Mouse (Mus musculus) heart, adult 2 months (tissue): ENCODE results near the gene Papolb. TPM values are rescaled to one million over a fixed set of nuclear protein-coding genes. Genes with fewer than 3 reads are reported as not detected.

Experiments used
- DNase-seq, 2 experiments: peaks; one replicate each; pipeline ENCODE4 v3.0.0; 2021
- H3K27ac ChIP-seq: fragments of 200-600 bp; 2 replicates; pipeline ENCODE4 v1.8.1; 2022
- H3K27me3 ChIP-seq: fragments of 200-500 bp; 2 replicates; pipeline ENCODE4 v1.6.1; 2012; ENCODE audit warnings: mild to moderate bottlenecking, low read length, inconsistent platforms, mixed read lengths; ENCODE audit not compliant: control insufficient read depth, insufficient read depth
- H3K36me3 ChIP-seq: fragments of 200-500 bp; 2 replicates; pipeline ENCODE4 v1.6.1; 2012; ENCODE audit warnings: low read length, inconsistent platforms; ENCODE audit not compliant: control insufficient read depth, insufficient read depth
- H3K4me1 ChIP-seq: fragments of 200-500 bp; 2 replicates; pipeline ENCODE4 v1.6.1; 2011; ENCODE audit warnings: low read length; ENCODE audit not compliant: control insufficient read depth, insufficient read depth
- H3K4me3 ChIP-seq: fragments of 200-600 bp; 2 replicates; pipeline ENCODE4 v1.8.1; 2022
- H3K79me2 ChIP-seq: fragments of 200-500 bp; replicated peaks from 2 replicates; pipeline ENCODE4 v1.6.1; 2012; ENCODE audit warnings: mild to moderate bottlenecking, inconsistent platforms, low read length, moderate library complexity, mixed read lengths; ENCODE audit not compliant: control insufficient read depth, insufficient read depth
- H3K9ac ChIP-seq: fragments of 200-500 bp; 2 replicates; pipeline ENCODE4 v1.6.1; 2012; ENCODE audit warnings: low read depth, mild to moderate bottlenecking, control low read depth, inconsistent platforms, low read length, mixed read lengths
- CTCF ChIP-seq: fragments of 200-600 bp; IDR thresholded peaks from 2 replicates; pipeline ENCODE4 v1.8.1; 2022; ENCODE audit warnings: antibody characterized with exemption, mild to moderate bottlenecking, moderate library complexity
- EP300 ChIP-seq: fragments of 200-500 bp; IDR thresholded peaks from 2 replicates; pipeline ENCODE4 v1.6.1; 2011; ENCODE audit warnings: low read depth, low read length, control low read depth; ENCODE audit not compliant: insufficient read depth
- POLR2A ChIP-seq: fragments of 200-500 bp; IDR thresholded peaks from 2 replicates; pipeline ENCODE4 v1.6.1; 2011; ENCODE audit warnings: mild to moderate bottlenecking, low read depth, low read length, control low read depth; ENCODE audit not compliant: insufficient read depth
- WGBS: fragments of 180-500 bp; shearing (Covaris S2); methylation state at CpG from one replicate; pipeline ENCODE4 v1.1.7; 2018; 5-methylcytosine and 5-hydroxymethylcytosine counted together
- intact Hi-C: fragments of 180-260 bp; cut with DNase I; formaldehyde crosslinking; loops from one replicate; pipeline ENCODE4 v1.15.1; 2025
- polyA plus RNA-seq: library from polyadenylated mRNA; depleted of rRNA; stranded (reverse); fragments of >200 nt; gene quantifications from 2 replicates; pipeline ENCODE4 v1.2.3, GENCODE M21; 2012
- total RNA-seq, 2 experiments: library from RNA; stranded (reverse); gene quantifications; 2 replicates each; pipeline ENCODE4 v1.2.3; 2021

Gene Papolb
- total and polyA plus RNA-seq, 3 experiments: 0.04 to 0.10 TPM; not detected in 1

- H3K27ac ChIP-seq: no peak overlapping the region
- DNase-seq: no peak
- no peaks in the 10 kb centered on the region for H3K36me3 ChIP-seq
- H3K79me2 ChIP-seq: no peaks in the 10 kb centered on the region
- no peaks in the 10 kb centered on the region for H3K4me1 ChIP-seq
- no peak overlapping the region for H3K4me3 ChIP-seq
- WGBS: 57% methylated on average over 8 of the region's 8 CpGs
- intact Hi-C loops: no loop called here
- TF ChIP-seq CTCF (no peak), EP300 (no peak), POLR2A (no peak)
- H3K9ac ChIP-seq: no peak overlapping the region
- peaks cover 2% of the 10 kb centered on the region; the same call in 1 of the 2 replicates for H3K27me3 ChIP-seq
Measured at GRCm38 (mm10) chr5:142524711-142525464, 5.0 kb downstream of the Papolb start.

GRCm38 (mm10) chr5:142521195-142521866 lies 8.5 kb downstream of the Papolb start:
- no peak for TF ChIP-seq POLR2A
- TF ChIP-seq CTCF: no peak
- no peak for TF ChIP-seq EP300
- Histone ChIP-seq H3K27me3 (no peaks in the 10 kb centered on the region), H3K4me1 (0 out of 2 replicates have a peak, but pooled peaks cover 3% of the 10 kb centered on the region), H3K36me3 (no peaks in the 10 kb centered on the region), H3K27ac (no peak overlapping the region), H3K79me2 (no peaks in the 10 kb centered on the region), H3K4me3 (no peak overlapping the region), H3K9ac (no peak overlapping the region)
- 76% methylated on average over 11 of the region's 11 CpGs for WGBS
- intact Hi-C loops: no loop called here
- DNase-seq: no peak

GRCm38 (mm10) chr5:142520360-142520759 lies 9.5 kb downstream of the Papolb start:
- Histone ChIP-seq H3K27me3 (no peaks in the 10 kb centered on the region), H3K27ac (no peak overlapping the region), H3K36me3 (no peaks in the 10 kb centered on the region), H3K4me3 (no peak overlapping the region), H3K4me1 (0 out of 2 replicates have a peak, but pooled peaks cover 3% of the 10 kb centered on the region), H3K79me2 (no peaks in the 10 kb centered on the region), H3K9ac (no peak overlapping the region)
- no peak for DNase-seq
- 73% methylated on average over 4 of the region's 4 CpGs for WGBS
- TF ChIP-seq CTCF: no peak
- no peak for TF ChIP-seq EP300
- no peak for TF ChIP-seq POLR2A
- intact Hi-C loops: no loop called here

- no peak for DNase-seq
- intact Hi-C loops: no loop called here
- Histone ChIP-seq H3K27ac (peak overlapping the region; percentile 23; the same call in 1 of the 2 replicates), H3K27me3 (no peaks in the 10 kb centered on the region), H3K79me2 (no peaks in the 10 kb centered on the region), H3K36me3 (no peaks in the 10 kb centered on the region), H3K4me3 (no peak overlapping the region), H3K4me1 (0 out of 2 replicates have a peak, but pooled peaks cover 3% of the 10 kb centered on the region), H3K9ac (no peak overlapping the region)
- TF ChIP-seq CTCF (no peak), POLR2A (no peak), EP300 (no peak)
- 38% methylated on average over 6 of the region's 6 CpGs for WGBS
Measured at GRCm38 (mm10) chr5:142518973-142519372, 10.9 kb downstream of the Papolb start.

GRCm38 (mm10) chr5:142512112-142512511 lies 17.8 kb downstream of the Papolb start:
- H3K27ac ChIP-seq: no peak overlapping the region
- no peak overlapping the region for H3K9ac ChIP-seq
- intact Hi-C loops: no loop called here
- WGBS: 70% methylated on average over 4 of the region's 4 CpGs
- DNase-seq: no peak
- no peaks in the 10 kb centered on the region for H3K27me3 ChIP-seq
- H3K4me3 ChIP-seq: no peak overlapping the region
- H3K79me2 ChIP-seq: no peaks in the 10 kb centered on the region
- H3K36me3 ChIP-seq: no peaks in the 10 kb centered on the region
- H3K4me1 ChIP-seq: no peaks in the 10 kb centered on the region
- TF ChIP-seq EP300 (no peak), POLR2A (no peak), CTCF (no peak)

GRCm38 (mm10) chr5:142510061-142510414 lies 19.8 kb downstream of the Papolb start:
- Histone ChIP-seq H3K36me3 (no peaks in the 10 kb centered on the region), H3K27me3 (no peaks in the 10 kb centered on the region), H3K27ac (no peak overlapping the region; the same call in 1 of the 2 replicates), H3K4me1 (no peaks in the 10 kb centered on the region), H3K79me2 (no peaks in the 10 kb centered on the region), H3K4me3 (no peak overlapping the region), H3K9ac (no peak overlapping the region)
- intact Hi-C loops: no loop called here
- peak in 1 of 2 experiments; percentile 14 for DNase-seq
- TF ChIP-seq EP300: no peak
- TF ChIP-seq POLR2A: no peak
- TF ChIP-seq CTCF: no peak
- WGBS: 61% methylated on average over 7 of the region's 7 CpGs
